Mouse (Mus musculus) right cerebral cortex, postnatal 36 days (tissue): ENCODE data around the gene Ifna2.

Experiments
- DNase-seq, 2 experiments: peaks; one replicate each; pipeline ENCODE4 v3.0.0; 2022; ENCODE audit warnings: low spot score in 2 of 2, mixed read lengths in 1 of 2

Gene Ifna2

GRCm38 (mm10) chr4:88653644-88654043 lies 30.1 kb downstream of the Ifna2 start:
- DNase-seq: no peak

- no peak for DNase-seq
These were observed 39.4 kb downstream of the Ifna2 start, which contains the start of gene Ifna13 for GRCm38 (mm10) chr4:88644359-88644758. Gene Ifna13, minus strand, starts transcription at chr4:88644459.

GRCm38 (mm10) chr4:88642526-88642925 lies 41.2 kb downstream of the Ifna2 start:
- DNase-seq: no peak

DNA sequence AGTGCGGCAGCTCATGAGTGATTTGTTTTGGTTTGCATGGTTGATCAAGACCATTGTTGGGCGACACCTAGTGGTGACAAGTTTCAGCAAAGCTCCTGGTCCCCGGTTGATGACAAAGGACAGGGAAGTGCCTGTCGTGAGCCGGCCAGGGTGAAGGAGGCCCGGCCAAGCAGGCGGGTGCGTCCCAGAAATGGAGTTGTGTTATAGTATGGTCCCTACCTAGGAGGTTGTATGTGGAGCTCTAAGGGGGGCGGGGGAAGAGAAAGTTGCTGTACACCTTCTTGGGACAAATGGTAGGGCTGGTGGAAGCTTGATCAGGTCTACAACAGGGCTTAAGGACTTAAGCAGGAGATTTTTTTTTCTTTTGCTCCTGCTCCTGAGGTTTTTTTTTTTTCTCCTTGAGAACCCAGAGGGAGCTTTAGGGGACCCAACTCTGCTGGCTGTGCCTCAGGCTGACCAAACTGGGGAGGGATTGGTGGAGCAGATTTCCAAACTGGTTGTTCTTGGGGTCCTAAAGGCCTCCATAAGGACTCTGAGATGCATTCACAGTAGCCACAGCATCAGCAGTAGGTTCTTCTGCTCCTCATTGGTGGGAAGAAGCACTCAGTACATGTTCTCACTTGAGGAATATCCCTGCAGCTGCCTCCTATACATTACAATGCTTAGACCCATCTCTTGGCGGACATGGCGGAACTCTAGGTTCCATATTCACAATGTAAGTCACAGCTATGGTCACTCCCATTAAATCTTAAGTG lies 42.5 kb downstream of the Ifna2 start:
- peak; percentile 50 to 53 for DNase-seq

DNA sequence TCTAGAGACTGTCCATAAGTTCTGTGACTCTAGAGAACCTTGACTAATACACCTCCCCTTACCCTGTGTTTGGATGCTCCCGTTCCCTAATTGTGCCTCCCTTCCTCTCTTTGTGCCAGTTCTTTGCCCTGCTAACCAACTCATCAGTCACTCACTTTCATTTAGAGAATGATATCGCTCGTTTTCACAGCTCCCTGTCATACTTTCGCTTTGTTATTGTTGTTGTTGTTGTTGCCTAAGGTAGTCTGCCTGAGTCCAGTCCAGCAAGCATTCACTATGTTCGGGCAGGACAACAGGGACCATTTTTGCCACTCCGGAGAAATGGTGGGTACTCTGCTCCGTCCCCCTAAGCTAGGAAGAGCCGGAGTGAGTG lies 43.0 kb downstream of the Ifna2 start:
- no peak for DNase-seq

DNA sequence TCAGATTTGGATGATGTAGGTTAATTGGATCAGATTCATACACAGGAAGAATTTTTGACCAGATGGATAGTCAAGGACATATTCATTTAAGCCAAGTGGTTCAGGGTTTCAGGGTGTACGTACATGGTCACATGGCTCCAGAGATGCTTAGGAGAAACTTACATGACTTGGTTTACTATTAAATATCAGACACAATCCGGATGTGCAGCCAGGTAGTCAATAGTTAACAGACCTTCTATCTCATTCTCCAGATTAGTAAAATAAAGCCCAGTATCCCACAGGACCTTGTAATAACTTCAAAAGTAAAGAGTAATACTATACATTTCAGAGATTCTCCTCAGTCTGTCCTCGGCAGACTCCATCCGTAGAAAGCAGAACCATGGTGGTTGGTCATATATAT lies 49.4 kb downstream of the Ifna2 start, which contains the start of gene C87499:
Gene C87499 (minus strand): TSS at position 101 of the 400 bp plus-strand sequence.
- no peak for DNase-seq
